Mouse (Mus musculus): ENCODE measurements at regions not wholly inside any gene's neighbourhood (a gene's known extent, or its start where the extent isn't known, plus 50 kb on each side); places are given as distances from the start of the nearest gene placed in this dataset.

- DNase-seq (ENCODE audit: low spot score) (no peak), ATAC-seq (ENCODE audit: low FRiP score, low TSS enrichment) (peak; percentile 40; the same call in 1 of the 2 replicates)
- Histone ChIP-seq H3K4me1 (replicated peaks; ENCODE audit: control insufficient read depth, insufficient read depth) (no peaks in the 10 kb centered on the region), H3K9ac (ENCODE audit: low read length) (no peak overlapping the region), H3K4me2 (replicated peaks; ENCODE audit: low read depth) (no peak overlapping the region), H3K36me3 (ENCODE audit: control insufficient read depth, insufficient read depth, low read length) (no peaks in the 10 kb centered on the region), H3K27ac (replicated peaks) (no peak overlapping the region), H3K9me3 (ENCODE audit: control insufficient read depth, low read length) (no peaks in the 10 kb centered on the region), H3K4me3 (ENCODE audit: low read depth, low read length) (no peak overlapping the region), H3K27me3 (ENCODE audit: control insufficient read depth, insufficient read depth, low read length) (no peaks in the 10 kb centered on the region)
- WGBS: 77% methylated on average over 12 of the region's 12 CpGs
- no peak for TF ChIP-seq CTCF (IDR thresholded peaks at IDR 0.05; ENCODE audit: low read depth)
- no peak for TF ChIP-seq EP300 (optimal IDR thresholded peaks at IDR 0.05)
Measured at GRCm38 (mm10) chr8:93683773-93684391, 125.9 kb upstream of the Gnao1 start.

- TF ChIP-seq EP300 (optimal IDR thresholded peaks at IDR 0.05) (no peak), CTCF (IDR thresholded peaks at IDR 0.05; ENCODE audit: low read depth) (no peak)
- Histone ChIP-seq H3K4me3 (ENCODE audit: low read depth, low read length) (no peak overlapping the region), H3K9me3 (ENCODE audit: control insufficient read depth, low read length) (no peaks in the 10 kb centered on the region), H3K9ac (ENCODE audit: low read length) (no peak overlapping the region), H3K27ac (replicated peaks) (no peak overlapping the region), H3K4me2 (replicated peaks; ENCODE audit: low read depth) (no peak overlapping the region), H3K27me3 (ENCODE audit: control insufficient read depth, insufficient read depth, low read length) (no peaks in the 10 kb centered on the region), H3K4me1 (replicated peaks; ENCODE audit: control insufficient read depth, insufficient read depth) (no peaks in the 10 kb centered on the region), H3K36me3 (ENCODE audit: control insufficient read depth, insufficient read depth, low read length) (no peaks in the 10 kb centered on the region)
- DNase-seq (ENCODE audit: low spot score): no peak
- no peak for ATAC-seq (ENCODE audit: low FRiP score, low TSS enrichment)
- 85% methylated on average over 6 of the region's 6 CpGs for WGBS
Measured at GRCm38 (mm10) chr8:93684392-93684791, 125.4 kb upstream of the Gnao1 start.

- Histone ChIP-seq H3K9ac (ENCODE audit: low read length) (no peak overlapping the region), H3K4me2 (replicated peaks; ENCODE audit: low read depth) (no peak overlapping the region), H3K9me3 (ENCODE audit: control insufficient read depth, low read length) (no peaks in the 10 kb centered on the region), H3K27me3 (ENCODE audit: control insufficient read depth, insufficient read depth, low read length) (no peaks in the 10 kb centered on the region), H3K4me3 (ENCODE audit: low read depth, low read length) (no peak overlapping the region), H3K27ac (replicated peaks) (no peak overlapping the region), H3K4me1 (replicated peaks; ENCODE audit: control insufficient read depth, insufficient read depth) (no peaks in the 10 kb centered on the region), H3K36me3 (ENCODE audit: control insufficient read depth, insufficient read depth, low read length) (no peaks in the 10 kb centered on the region)
- 41% methylated on average over 7 of the region's 7 CpGs for WGBS
- DNase-seq (ENCODE audit: low spot score) (peak; percentile 22), ATAC-seq (ENCODE audit: low FRiP score, low TSS enrichment) (peak; percentile 65; the same call in 1 of the 2 replicates)
- no peak for TF ChIP-seq EP300 (optimal IDR thresholded peaks at IDR 0.05)
- no peak for TF ChIP-seq CTCF (IDR thresholded peaks at IDR 0.05; ENCODE audit: low read depth)
Measured at GRCm38 (mm10) chr8:93688845-93689244, 120.9 kb upstream of the Gnao1 start.

DNA sequence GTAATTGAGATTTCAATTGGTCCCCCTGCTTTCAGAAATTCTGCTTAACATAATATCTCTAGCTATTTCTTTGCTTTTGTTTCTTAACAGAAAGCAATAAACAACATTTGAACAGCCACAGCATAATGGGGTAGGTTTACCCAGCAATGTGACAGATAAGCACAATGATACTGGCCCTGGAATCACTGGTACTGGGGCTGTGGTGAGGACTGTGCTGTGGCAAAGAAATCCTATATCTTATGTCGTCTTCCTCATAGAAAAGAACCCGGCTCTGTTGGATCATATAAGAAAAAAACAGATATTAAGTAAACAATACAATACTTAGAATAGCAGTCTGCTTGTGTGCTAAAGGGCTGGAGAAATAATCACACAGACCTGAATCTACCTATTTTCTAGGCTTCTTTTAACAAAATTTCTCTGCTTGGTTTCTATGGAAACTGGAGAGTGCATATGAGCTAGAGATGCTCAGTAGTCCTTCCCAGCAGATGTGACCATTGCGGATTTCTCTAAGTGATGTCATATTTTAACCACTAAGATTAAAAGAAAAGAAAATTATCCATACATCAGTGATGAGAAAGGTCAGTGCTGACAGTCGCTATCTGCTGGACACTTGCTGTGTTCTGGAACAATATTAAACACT is 119.8 kb upstream of the Gnao1 start:
- WGBS: 70% methylated on average over 4 of the region's 4 CpGs
- no peaks in the 10 kb centered on the region for H3K36me3 ChIP-seq (ENCODE audit: control insufficient read depth, insufficient read depth, low read length)
- DNase-seq (ENCODE audit: low spot score): no peak
- H3K9me3 ChIP-seq (ENCODE audit: control insufficient read depth, low read length): no peaks in the 10 kb centered on the region
- H3K9ac ChIP-seq (ENCODE audit: low read length): no peak overlapping the region
- no peak overlapping the region for H3K27ac ChIP-seq (replicated peaks)
- H3K4me2 ChIP-seq (replicated peaks; ENCODE audit: low read depth): no peak overlapping the region
- no peak for ATAC-seq (ENCODE audit: low FRiP score, low TSS enrichment)
- H3K4me3 ChIP-seq (ENCODE audit: low read depth, low read length): no peak overlapping the region
- no peaks in the 10 kb centered on the region for H3K4me1 ChIP-seq (replicated peaks; ENCODE audit: control insufficient read depth, insufficient read depth)
- H3K27me3 ChIP-seq (ENCODE audit: control insufficient read depth, insufficient read depth, low read length): no peaks in the 10 kb centered on the region
- TF ChIP-seq CTCF (IDR thresholded peaks at IDR 0.05; ENCODE audit: low read depth) (no peak), EP300 (optimal IDR thresholded peaks at IDR 0.05) (no peak)

DNA sequence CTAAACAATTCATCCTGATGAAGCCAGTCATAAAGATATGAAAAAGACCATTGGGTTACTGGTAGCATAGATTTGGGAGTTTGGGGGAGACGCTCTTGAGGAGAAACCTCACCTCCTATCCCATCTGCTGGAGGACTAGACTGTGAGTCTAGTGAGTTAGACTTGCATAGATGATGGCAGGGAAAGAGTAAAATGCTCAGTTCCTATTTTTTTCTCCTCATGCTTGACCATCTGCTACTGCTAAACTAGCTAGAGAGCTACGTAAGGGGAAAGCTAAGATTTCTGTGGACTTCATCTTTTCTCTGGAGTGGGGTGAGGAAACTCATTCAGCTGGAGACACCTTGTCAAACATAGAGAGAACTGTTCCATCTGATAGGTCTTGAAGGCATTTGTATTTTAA is 118.4 kb upstream of the Gnao1 start:
- DNase-seq (ENCODE audit: low spot score) (no peak), ATAC-seq (ENCODE audit: low FRiP score, low TSS enrichment) (no peak)
- WGBS: 87% methylated on average over 2 of the region's 2 CpGs
- Histone ChIP-seq H3K4me1 (replicated peaks; ENCODE audit: control insufficient read depth, insufficient read depth) (no peaks in the 10 kb centered on the region), H3K4me3 (ENCODE audit: low read depth, low read length) (no peak overlapping the region), H3K36me3 (ENCODE audit: control insufficient read depth, insufficient read depth, low read length) (no peaks in the 10 kb centered on the region), H3K4me2 (replicated peaks; ENCODE audit: low read depth) (no peak overlapping the region), H3K27ac (replicated peaks) (no peak overlapping the region), H3K9me3 (ENCODE audit: control insufficient read depth, low read length) (no peaks in the 10 kb centered on the region), H3K9ac (ENCODE audit: low read length) (no peak overlapping the region), H3K27me3 (ENCODE audit: control insufficient read depth, insufficient read depth, low read length) (no peaks in the 10 kb centered on the region)
- TF ChIP-seq CTCF (IDR thresholded peaks at IDR 0.05; ENCODE audit: low read depth) (no peak), EP300 (optimal IDR thresholded peaks at IDR 0.05) (no peak)

GRCm38 (mm10) chr8:93691826-93692225 is 117.9 kb upstream of the Gnao1 start:
- no peak for TF ChIP-seq EP300 (optimal IDR thresholded peaks at IDR 0.05)
- no peak for TF ChIP-seq CTCF (IDR thresholded peaks at IDR 0.05; ENCODE audit: low read depth)
- Histone ChIP-seq H3K4me2 (replicated peaks; ENCODE audit: low read depth) (no peak overlapping the region), H3K9ac (ENCODE audit: low read length) (no peak overlapping the region), H3K4me3 (ENCODE audit: low read depth, low read length) (no peak overlapping the region), H3K27ac (replicated peaks) (no peak overlapping the region), H3K27me3 (ENCODE audit: control insufficient read depth, insufficient read depth, low read length) (no peaks in the 10 kb centered on the region), H3K4me1 (replicated peaks; ENCODE audit: control insufficient read depth, insufficient read depth) (no peaks in the 10 kb centered on the region), H3K9me3 (ENCODE audit: control insufficient read depth, low read length) (no peaks in the 10 kb centered on the region), H3K36me3 (ENCODE audit: control insufficient read depth, insufficient read depth, low read length) (no peaks in the 10 kb centered on the region)
- ATAC-seq (ENCODE audit: low FRiP score, low TSS enrichment) (no peak), DNase-seq (ENCODE audit: low spot score) (no peak)
- 75% methylated on average over 2 of the region's 2 CpGs for whole genome bisulfite sequencing

Data from stomach, postnatal 0 days (tissue).